33 mouse cellular contexts compared by ENCODE assay signal in the genomic region with DNA sequence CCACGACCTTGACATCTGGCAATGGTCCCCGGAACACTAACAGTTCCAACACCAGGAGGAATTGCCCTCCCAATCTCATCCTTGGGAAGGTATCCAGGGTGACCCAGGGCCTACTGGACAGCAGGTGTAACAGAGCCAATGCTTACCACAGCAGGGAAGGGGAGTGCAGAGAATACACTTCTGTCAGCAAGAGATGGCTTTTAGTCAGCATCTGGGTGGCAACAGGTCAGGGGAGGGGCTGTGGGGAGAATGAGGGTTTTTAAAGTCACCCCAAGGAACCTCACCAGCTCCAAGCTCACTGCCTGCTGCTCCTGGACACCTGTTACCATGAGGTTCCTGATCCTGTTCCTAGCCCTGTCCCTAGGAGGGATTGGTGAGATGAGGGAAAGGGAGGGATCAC. TPM values are rescaled to one million over a fixed set of nuclear protein-coding genes. Genes with fewer than 3 reads are reported as not detected.
"Had no signal": no experiment of that assay in that cellular context is flagged by ENCODE, and none has a peak within 500 bp of the region (broad histone marks: within the 10 kb centered on the region; RNA-seq: fewer than 3 reads in every experiment).

Gene Klk1b8 (plus strand): TSS at position 301 of the 400 bp plus-strand sequence.

- H3K27ac ChIP-seq: embryonic facial prominence, embryonic 10.5 days; embryonic facial prominence, embryonic 12.5 days; embryonic facial prominence, embryonic 13.5 days; embryonic facial prominence, embryonic 15.5 days; forebrain, embryonic 10.5 days; forebrain, embryonic 12.5 days; forebrain, embryonic 13.5 days; forebrain, embryonic 15.5 days; gastrocnemius, adult 2 months; heart, adult 2 months had no signal

- H3K4me3 ChIP-seq: embryonic facial prominence, embryonic 10.5 days; embryonic facial prominence, embryonic 12.5 days; embryonic facial prominence, embryonic 13.5 days; embryonic facial prominence, embryonic 15.5 days; erythroblast, embryonic 14.5 days; forebrain, embryonic 10.5 days; forebrain, embryonic 12.5 days; forebrain, embryonic 13.5 days; forebrain, embryonic 15.5 days; gastrocnemius, adult 2 months; heart, adult 2 months had no signal

- H3K4me1 ChIP-seq: embryonic facial prominence, embryonic 10.5 days; embryonic facial prominence, embryonic 12.5 days; embryonic facial prominence, embryonic 13.5 days; embryonic facial prominence, embryonic 15.5 days; forebrain, embryonic 10.5 days; forebrain, embryonic 12.5 days; forebrain, embryonic 13.5 days; forebrain, embryonic 15.5 days had no signal

- H3K27me3 ChIP-seq: embryonic facial prominence, embryonic 12.5 days; embryonic facial prominence, embryonic 13.5 days; embryonic facial prominence, embryonic 15.5 days; forebrain, embryonic 12.5 days; forebrain, embryonic 13.5 days; forebrain, embryonic 15.5 days had no signal

- DNase-seq: cerebellum, adult 8-10 months; cerebellum, adult 9-10 months; cerebellum, adult 9-11 months; cerebellum, postnatal 10 days; cerebellum, postnatal 14 days; cerebellum, postnatal 25 days; cerebellum, postnatal 36 days; embryo, embryonic 11 days; forebrain, postnatal 0 days; gastrocnemius, adult 2 months; gastrocnemius, postnatal 10 days; gastrocnemius, postnatal 14 days; gastrocnemius, postnatal 25 days; gastrocnemius, postnatal 36 days; heart, adult 11 months; heart, adult 18-20 months; heart, adult 2 months had no signal

- H3K36me3 ChIP-seq: embryonic facial prominence, embryonic 10.5 days; embryonic facial prominence, embryonic 12.5 days; embryonic facial prominence, embryonic 13.5 days; embryonic facial prominence, embryonic 15.5 days; forebrain, embryonic 10.5 days; forebrain, embryonic 12.5 days; forebrain, embryonic 15.5 days had no signal

RNA-seq across cellular contexts. Expression of gene Klk1b8, which starts in this region (rescaled TPM):
- polyA plus RNA-seq: cortical plate, adult 2 months; embryonic facial prominence, embryonic 10.5 days; embryonic facial prominence, embryonic 11.5 days; embryonic facial prominence, embryonic 12.5 days; embryonic facial prominence, embryonic 13.5 days; embryonic facial prominence, embryonic 14.5 days; embryonic facial prominence, embryonic 15.5 days; erythroblast, embryonic 14.5 days; forebrain, embryonic 10.5 days; forebrain, embryonic 11.5 days; forebrain, embryonic 12.5 days; forebrain, embryonic 13.5 days; forebrain, embryonic 14.5 days; forebrain, embryonic 15.5 days; forebrain, embryonic 16.5 days; forebrain, postnatal 0 days; frontal cortex, adult 2 months; heart, adult 2 months had no signal
